Mouse (Mus musculus) myocyte (in vitro differentiated cells): ENCODE measurements around the gene Rhoa. TPM values are rescaled to one million over a fixed set of nuclear protein-coding genes. Genes with fewer than 3 reads are reported as not detected.
A peak's percentile ranks its signal among the peaks of the same experiment; 100 is the strongest.

Experiments used
- H3K27me3 ChIP-seq: one replicate; pipeline ENCODE4 v1.6.1; 2011; ENCODE audit not compliant: control insufficient read depth, insufficient read depth, insufficient read length
- H3K36me3 ChIP-seq: one replicate; pipeline ENCODE4 v1.6.1; 2011; ENCODE audit not compliant: control insufficient read depth, insufficient read depth
- H3K4me2 ChIP-seq: one replicate; pipeline ENCODE4 v1.6.1; 2011; ENCODE audit warnings: low read depth, control low read depth
- H3K4me3 ChIP-seq: one replicate; pipeline ENCODE4 v1.5.1; 2011; ENCODE audit warnings: mild to moderate bottlenecking, control low read depth, moderate library complexity
- H3K79me2 ChIP-seq: one replicate; pipeline ENCODE4 v1.6.1; 2011; ENCODE audit not compliant: control insufficient read depth, insufficient read depth
- H3ac ChIP-seq: one replicate; pipeline ENCODE4 v1.6.1; 2011; ENCODE audit not compliant: control insufficient read depth, insufficient read length
- CEBPB ChIP-seq: IDR thresholded peaks from 2 replicates; pipeline ENCODE4 v1.6.1; 2011; ENCODE audit warnings: mild to moderate bottlenecking, moderate library complexity; ENCODE audit not compliant: poor library complexity, insufficient read depth, severe bottlenecking
- E2F4 ChIP-seq: IDR thresholded peaks from one replicate; pipeline ENCODE4 v1.6.1; 2011; ENCODE audit warnings: mild to moderate bottlenecking, control low read depth, moderate library complexity; ENCODE audit not compliant: insufficient read depth
- MAX ChIP-seq: IDR thresholded peaks from one replicate; pipeline ENCODE4 v1.6.1; 2011; ENCODE audit warnings: low read depth, mild to moderate bottlenecking, control low read depth
- MYOD1 ChIP-seq, 3 experiments: IDR thresholded peaks; one replicate each; pipeline ENCODE4 v1.6.1; 2011; ENCODE audit warnings: control low read depth in 2 of 3, low read depth in 2 of 3, mild to moderate bottlenecking in 2 of 3, moderate library complexity in 1 of 3; ENCODE audit not compliant: insufficient read length in 2 of 3, control insufficient read depth in 1 of 3
- MYOG ChIP-seq, 3 experiments: IDR thresholded peaks; one replicate each; pipeline ENCODE4 v1.6.1; 2011; ENCODE audit warnings: control low read depth in 2 of 3, low read depth in 2 of 3, mild to moderate bottlenecking in 2 of 3; ENCODE audit not compliant: insufficient read length in 2 of 3, control insufficient read depth in 1 of 3, insufficient read depth in 1 of 3
- POLR2A ChIP-seq: IDR thresholded peaks from one replicate; pipeline ENCODE4 v1.6.1; 2011; ENCODE audit warnings: low read depth, mild to moderate bottlenecking, control low read depth, moderate library complexity; ENCODE audit not compliant: insufficient read length
- POLR2AphosphoS2 ChIP-seq: IDR thresholded peaks from one replicate; pipeline ENCODE4 v1.6.1; 2011; ENCODE audit warnings: low read depth, control low read depth; ENCODE audit not compliant: insufficient read length
- REST ChIP-seq: IDR thresholded peaks from one replicate; pipeline ENCODE4 v1.6.1; 2011; ENCODE audit warnings: mild to moderate bottlenecking, control low read depth, moderate library complexity; ENCODE audit not compliant: insufficient read depth, insufficient read length
- SRF ChIP-seq: IDR thresholded peaks from one replicate; pipeline ENCODE4 v1.6.1; 2011; ENCODE audit warnings: low read depth; ENCODE audit not compliant: control insufficient read depth, insufficient read length
- TCF12 ChIP-seq: IDR thresholded peaks from one replicate; pipeline ENCODE4 v1.6.1; 2011; ENCODE audit warnings: mild to moderate bottlenecking, control low read depth; ENCODE audit not compliant: poor library complexity, insufficient read depth, severe bottlenecking
- USF1 ChIP-seq: IDR thresholded peaks from one replicate; pipeline ENCODE4 v1.6.1; 2011; ENCODE audit warnings: low read depth, mild to moderate bottlenecking, control low read depth, moderate library complexity
- polyA plus RNA-seq: library from polyadenylated mRNA; unstranded; fragments of >200 nt; fragmentation: generic; extraction: Trizol; gene quantifications from one replicate; pipeline ENCODE4 v1.2.1, GENCODE M21; 2012; ENCODE audit warnings: missing spikeins

Rhoa gene
- polyA plus RNA-seq, 1 experiment, result 306 TPM

- H3K36me3 ChIP-seq, result peaks cover 4% of the 10 kb centered on the region
- H3K4me2 ChIP-seq, result no peak within 1 kb of the TSS
- no peak within 1 kb of the TSS for H3K4me3 ChIP-seq
- H3K79me2 ChIP-seq, result no peaks in the 10 kb centered on the region
- no peak within 1 kb of the TSS for H3ac ChIP-seq
- TF ChIP-seq POLR2A (no peak), POLR2AphosphoS2 (peak; percentile 34), CEBPB (no peak), SRF (no peak), E2F4 (no peak), USF1 (no peak), TCF12 (no peak)
- H3K27me3 ChIP-seq, result no peaks in the 10 kb centered on the region
Measured at GRCm38 (mm10) chr9:108296453-108297355, 9.2 kb upstream of the Rhoa start, which contains the start of gene Amt. Amt (plus strand) TSS chr9:108296853.

- H3K4me3 ChIP-seq, result no peak overlapping the region
- H3K79me2 ChIP-seq, result peaks cover 13% of the 10 kb centered on the region
- H3K36me3 ChIP-seq, result no peaks in the 10 kb centered on the region
- no peak overlapping the region for H3K4me2 ChIP-seq
- H3K27me3 ChIP-seq, result no peaks in the 10 kb centered on the region
- H3ac ChIP-seq, result no peak overlapping the region
- TF ChIP-seq POLR2A (no peak), POLR2AphosphoS2 (peak; percentile 17)
Measured at GRCm38 (mm10) chr9:108301853-108302252, 4.1 kb upstream of the Rhoa start.

- H3K36me3 ChIP-seq, result no peaks in the 10 kb centered on the region
- H3K4me2 ChIP-seq, result peak overlapping the region; percentile 84
- no peaks in the 10 kb centered on the region for H3K27me3 ChIP-seq
- peak overlapping the region; percentile 85 for H3K4me3 ChIP-seq
- H3K79me2 ChIP-seq, result peaks cover 41% of the 10 kb centered on the region
- H3ac ChIP-seq, result peak overlapping the region; percentile 95
- no peak for TF ChIP-seq E2F4
- no peak for TF ChIP-seq MYOD1 (IDR thresholded peaks at IDR 0.05; ENCODE audit: control insufficient read depth in 1 of 3, insufficient read length in 2 of 3, low read depth in 2 of 3)
- TF ChIP-seq MYOG (IDR thresholded peaks at IDR 0.05; ENCODE audit: control insufficient read depth in 1 of 3, insufficient read depth in 1 of 3, insufficient read length in 2 of 3, low read depth in 2 of 3), result no peak
- no peak for TF ChIP-seq POLR2AphosphoS2
- TF ChIP-seq TCF12, result no peak
- TF ChIP-seq REST, result no peak
- no peak for TF ChIP-seq MAX
- no peak for TF ChIP-seq USF1
- no peak for TF ChIP-seq SRF
- no peak for TF ChIP-seq POLR2A
Measured at GRCm38 (mm10) chr9:108304716-108305115, 1.2 kb upstream of the Rhoa start.

GRCm38 (mm10) chr9:108305170-108305569 lies 759 bp upstream of the Rhoa start:
- peak overlapping the region; percentile 95 for H3ac ChIP-seq
- H3K4me3 ChIP-seq, result peak overlapping the region; percentile 85
- H3K79me2 ChIP-seq, result peaks cover 46% of the 10 kb centered on the region
- H3K4me2 ChIP-seq, result peak overlapping the region; percentile 84
- no peak for TF ChIP-seq POLR2A
- no peaks in the 10 kb centered on the region for H3K27me3 ChIP-seq
- H3K36me3 ChIP-seq, result no peaks in the 10 kb centered on the region

GRCm38 (mm10) chr9:108306571-108306980 lies 647 bp downstream of the Rhoa start:
- no peak for TF ChIP-seq MAX
- peak; percentile 5 for TF ChIP-seq E2F4
- peak; percentile 26 for TF ChIP-seq POLR2A
- H3ac ChIP-seq, result peak overlapping the region; percentile 95
- H3K36me3 ChIP-seq, result no peaks in the 10 kb centered on the region
- H3K27me3 ChIP-seq, result no peaks in the 10 kb centered on the region
- peak overlapping the region; percentile 89 for H3K4me2 ChIP-seq
- peaks cover 60% of the 10 kb centered on the region for H3K79me2 ChIP-seq
- peak overlapping the region; percentile 85 for H3K4me3 ChIP-seq
